Mouse (Mus musculus): ENCODE data around the gene Sergef.

Sergef gene

GRCm38 (mm10) chr7:46448922-46449645, 190.5 kb downstream of the Sergef start:
- peak in 1 of 2 experiments; percentile 12 for DNase-seq (ENCODE audit: low spot score in 2 of 2)

GRCm38 (mm10) chr7:46447473-46448165, 192.0 kb downstream of the Sergef start:
- no peak for DNase-seq (ENCODE audit: low spot score in 2 of 2)

- DNase-seq (ENCODE audit: low spot score in 2 of 2), result peak; percentile 4 to 5
Observed at GRCm38 (mm10) chr7:46445896-46446295, 193.7 kb downstream of the Sergef start.

- no peak for DNase-seq (ENCODE audit: low spot score in 2 of 2)
Observed at GRCm38 (mm10) chr7:46443163-46443562, 196.4 kb downstream of the Sergef start.

- DNase-seq (ENCODE audit: low spot score in 2 of 2), result no peak
Observed at GRCm38 (mm10) chr7:46438537-46439141, 201.0 kb downstream of the Sergef start.

GRCm38 (mm10) chr7:46435833-46436232, 203.8 kb downstream of the Sergef start:
- no peak for DNase-seq (ENCODE audit: low spot score in 2 of 2)

- no peak for DNase-seq (ENCODE audit: low spot score in 2 of 2)
Observed at GRCm38 (mm10) chr7:46433874-46434273, 205.7 kb downstream of the Sergef start.

GRCm38 (mm10) chr7:46425012-46425411, 214.6 kb downstream of the Sergef start:
- no peak for DNase-seq (ENCODE audit: low spot score in 2 of 2)

- DNase-seq (ENCODE audit: low spot score in 2 of 2), result no peak
Observed at GRCm38 (mm10) chr7:46423951-46424350, 215.7 kb downstream of the Sergef start.

GRCm38 (mm10) chr7:46422764-46423412, 216.7 kb downstream of the Sergef start:
- DNase-seq (ENCODE audit: low spot score in 2 of 2), result no peak

GRCm38 (mm10) chr7:46422052-46422763, 217.4 kb downstream of the Sergef start:
- no peak for DNase-seq (ENCODE audit: low spot score in 2 of 2)

GRCm38 (mm10) chr7:46421535-46421934, 218.1 kb downstream of the Sergef start:
- no peak for DNase-seq (ENCODE audit: low spot score in 2 of 2)

- DNase-seq (ENCODE audit: low spot score in 2 of 2), result no peak
Observed at GRCm38 (mm10) chr7:46418102-46418622, 221.4 kb downstream of the Sergef start.

GRCm38 (mm10) chr7:46417467-46417866, 222.1 kb downstream of the Sergef start:
- DNase-seq (ENCODE audit: low spot score in 2 of 2), result no peak

GRCm38 (mm10) chr7:46415818-46416425, 223.7 kb downstream of the Sergef start:
- DNase-seq (ENCODE audit: low spot score in 2 of 2), result no peak

- DNase-seq (ENCODE audit: low spot score in 2 of 2), result no peak
Observed at GRCm38 (mm10) chr7:46413959-46414725, 225.5 kb downstream of the Sergef start.

- DNase-seq (ENCODE audit: low spot score in 2 of 2), result no peak
Observed at GRCm38 (mm10) chr7:46412823-46413222, 226.8 kb downstream of the Sergef start.

- no peak for DNase-seq (ENCODE audit: low spot score in 2 of 2)
Observed at GRCm38 (mm10) chr7:46410727-46411126, 228.9 kb downstream of the Sergef start.

- no peak for DNase-seq (ENCODE audit: low spot score in 2 of 2)
Observed at GRCm38 (mm10) chr7:46409204-46409789, 230.3 kb downstream of the Sergef start.

GRCm38 (mm10) chr7:46408606-46409005, 231.0 kb downstream of the Sergef start:
- DNase-seq (ENCODE audit: low spot score in 2 of 2), result no peak

All from heart, adult 9 months (tissue).